Mouse (Mus musculus): ENCODE measurements at regions not wholly inside any gene's neighbourhood (a gene's known extent, or its start where the extent isn't known, plus 50 kb on each side); places are given as distances from the start of the nearest gene placed in this dataset.
A peak's percentile ranks its signal among the peaks of the same experiment; 100 is the strongest.

DNA sequence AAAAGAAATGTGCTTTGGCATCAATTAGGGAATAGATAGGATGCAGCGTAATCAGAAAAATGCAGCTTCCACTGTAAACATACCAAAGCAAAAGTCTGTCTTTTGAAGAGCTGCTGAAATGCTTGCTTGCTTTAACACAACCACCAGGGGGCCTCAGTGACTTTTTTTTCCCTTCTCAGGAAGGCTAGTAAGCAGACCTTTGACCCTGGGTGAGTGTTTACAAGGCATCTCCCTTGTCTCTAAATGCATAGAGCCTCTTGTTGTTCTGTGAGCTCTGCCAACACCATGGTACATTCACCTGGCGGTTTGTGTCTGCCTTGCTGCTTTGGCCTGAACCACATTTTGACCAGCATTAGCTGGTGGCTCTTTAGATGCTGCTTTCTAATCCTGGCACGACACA, 191.9 kb upstream of the C9orf72 start:
- DNase-seq = peak in 1 of 2 experiments; percentile 15
- TF ChIP-seq POLR2A (IDR thresholded peaks at IDR 0.05; ENCODE audit: borderline replicate concordance, insufficient read depth, low read length) (no peak), CTCF (IDR thresholded peaks at IDR 0.05; ENCODE audit: borderline replicate concordance, insufficient read depth, low read depth, low read length) (peak; percentile 11; the same call in 1 of the 2 replicates)
- WGBS = 63% methylated on average over 3 of the region's 3 CpGs
- Histone ChIP-seq H3K27ac (ENCODE audit: insufficient read depth, low read length) (no peak overlapping the region), H3K4me1 (ENCODE audit: control insufficient read depth, insufficient read depth, low read length) (no peaks in the 10 kb centered on the region), H3K27me3 (ENCODE audit: control insufficient read depth, insufficient read depth, low read length) (no peaks in the 10 kb centered on the region), H3K4me3 (replicated peaks; ENCODE audit: insufficient read depth, low read depth, low read length) (no peak overlapping the region)

DNA sequence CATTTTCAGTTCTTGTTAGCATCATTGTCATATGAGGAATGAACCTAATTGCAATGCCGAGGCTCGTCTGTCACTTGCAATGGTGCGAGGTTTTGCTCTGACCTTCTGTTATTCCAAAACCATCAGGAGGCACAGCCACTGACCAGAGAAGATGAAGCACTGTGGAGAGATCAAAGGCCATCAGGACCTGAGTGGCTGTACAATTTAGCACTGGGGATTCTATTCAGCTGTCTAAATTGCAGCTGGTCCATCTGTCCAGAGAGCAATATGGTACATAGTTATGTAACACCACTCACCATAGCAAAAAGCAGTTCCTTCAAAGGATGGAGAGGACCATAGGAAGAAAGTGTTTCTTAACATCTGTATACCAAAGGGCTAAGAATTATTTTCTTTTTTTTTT, 187.5 kb upstream of the C9orf72 start:
- no peak overlapping the region for H3K27ac ChIP-seq (ENCODE audit: insufficient read depth, low read length)
- DNase-seq = no peak
- no peaks in the 10 kb centered on the region for H3K4me1 ChIP-seq (ENCODE audit: control insufficient read depth, insufficient read depth, low read length)
- H3K4me3 ChIP-seq (replicated peaks; ENCODE audit: insufficient read depth, low read depth, low read length) = no peak overlapping the region
- no peaks in the 10 kb centered on the region for H3K27me3 ChIP-seq (ENCODE audit: control insufficient read depth, insufficient read depth, low read length)
- WGBS = 34% methylated on average over 3 of the region's 3 CpGs
- TF ChIP-seq POLR2A (IDR thresholded peaks at IDR 0.05; ENCODE audit: borderline replicate concordance, insufficient read depth, low read length) (no peak), CTCF (IDR thresholded peaks at IDR 0.05; ENCODE audit: borderline replicate concordance, insufficient read depth, low read depth, low read length) (no peak)

DNA sequence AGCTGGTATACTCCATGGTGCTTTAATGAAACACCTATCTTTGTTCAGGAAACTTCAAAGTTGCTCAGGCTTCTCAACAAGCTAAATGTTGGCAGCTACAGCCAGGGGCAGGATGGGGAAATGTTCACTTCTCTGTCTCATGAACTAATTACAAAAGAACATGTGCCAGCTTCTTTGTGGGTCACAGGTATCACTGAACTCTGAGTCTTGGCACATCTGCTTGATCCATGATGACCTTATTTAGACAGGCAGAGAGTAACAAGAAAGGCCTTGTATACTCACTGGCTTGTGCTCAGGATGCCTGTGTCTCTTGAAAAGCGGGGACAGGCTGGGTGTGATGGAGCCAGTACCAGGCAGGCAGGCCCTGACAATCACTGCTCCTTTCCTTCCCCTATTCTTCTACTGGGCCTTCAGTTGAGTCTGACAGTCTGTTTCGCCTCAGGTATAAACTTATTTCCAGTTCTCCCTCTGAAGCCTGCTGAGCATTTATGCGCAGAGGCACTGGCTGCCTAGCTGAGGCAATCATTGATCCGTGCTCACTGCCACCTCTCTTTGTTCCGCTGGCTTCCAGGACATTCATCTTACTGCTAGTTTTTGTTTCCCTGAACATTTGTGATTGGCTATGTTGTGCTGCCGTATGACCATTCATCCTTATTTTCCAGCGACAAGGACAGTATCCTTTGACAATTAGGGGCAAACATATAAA, 179.5 kb upstream of the C9orf72 start:
- Histone ChIP-seq H3K4me3 (replicated peaks; ENCODE audit: insufficient read depth, low read depth, low read length) (no peak overlapping the region), H3K27ac (ENCODE audit: insufficient read depth, low read length) (no peak overlapping the region), H3K4me1 (ENCODE audit: control insufficient read depth, insufficient read depth, low read length) (no peaks in the 10 kb centered on the region; the same call in 1 of the 2 replicates), H3K27me3 (ENCODE audit: control insufficient read depth, insufficient read depth, low read length) (no peaks in the 10 kb centered on the region)
- WGBS = 71% methylated on average over 7 of the region's 7 CpGs
- no peak for DNase-seq
- no peak for TF ChIP-seq CTCF (IDR thresholded peaks at IDR 0.05; ENCODE audit: borderline replicate concordance, insufficient read depth, low read depth, low read length)
- no peak for TF ChIP-seq POLR2A (IDR thresholded peaks at IDR 0.05; ENCODE audit: borderline replicate concordance, insufficient read depth, low read length)

DNA sequence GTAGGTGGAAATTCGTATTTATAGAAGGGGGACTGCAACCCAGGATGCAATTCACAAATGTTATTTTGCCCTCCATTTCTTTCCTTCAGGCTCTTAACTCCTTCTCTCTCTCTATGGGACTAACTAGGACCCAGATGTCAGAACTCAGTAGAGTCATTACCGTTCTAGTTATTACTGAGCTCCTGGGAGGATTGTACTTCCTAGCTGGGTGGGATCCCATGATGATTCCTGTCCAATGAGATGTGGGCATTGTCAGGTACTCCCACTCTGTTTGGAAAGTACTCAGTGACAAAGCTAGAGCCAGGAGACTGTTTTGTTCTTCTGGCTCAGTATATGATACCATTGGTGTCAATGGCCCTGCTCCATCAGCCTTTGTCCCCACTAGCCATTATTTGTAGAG, 178.1 kb upstream of the C9orf72 start:
- no peak for DNase-seq
- no peak for TF ChIP-seq POLR2A (IDR thresholded peaks at IDR 0.05; ENCODE audit: borderline replicate concordance, insufficient read depth, low read length)
- TF ChIP-seq CTCF (IDR thresholded peaks at IDR 0.05; ENCODE audit: borderline replicate concordance, insufficient read depth, low read depth, low read length) = no peak
- WGBS = 90% methylated on average over 2 of the region's 2 CpGs
- no peaks in the 10 kb centered on the region; the same call in 1 of the 2 replicates for H3K4me1 ChIP-seq (ENCODE audit: control insufficient read depth, insufficient read depth, low read length)
- H3K27me3 ChIP-seq (ENCODE audit: control insufficient read depth, insufficient read depth, low read length) = no peaks in the 10 kb centered on the region
- H3K4me3 ChIP-seq (replicated peaks; ENCODE audit: insufficient read depth, low read depth, low read length) = no peak overlapping the region
- no peak overlapping the region for H3K27ac ChIP-seq (ENCODE audit: insufficient read depth, low read length)

DNA sequence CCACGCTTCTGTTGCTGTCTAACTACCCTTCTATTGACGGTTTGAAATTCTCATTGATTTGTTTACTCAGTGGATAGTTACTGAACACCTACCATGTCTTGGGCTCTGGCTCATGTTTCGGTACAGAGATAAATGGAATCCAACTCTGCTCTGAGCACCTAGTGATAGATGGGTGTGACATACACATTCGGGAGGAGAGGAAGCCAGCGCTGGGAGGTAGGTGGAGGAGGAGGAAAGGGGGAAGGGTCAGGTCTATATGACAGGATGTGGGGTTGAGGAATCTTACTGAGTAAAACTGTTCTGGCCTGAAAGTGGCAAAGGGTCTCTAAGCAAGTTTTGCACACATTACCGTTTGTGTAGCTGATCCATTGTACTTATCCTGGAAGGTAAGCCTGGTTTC, 177.6 kb upstream of the C9orf72 start:
- no peak for DNase-seq
- no peak overlapping the region for H3K27ac ChIP-seq (ENCODE audit: insufficient read depth, low read length)
- 93% methylated on average over 6 of the region's 6 CpGs for WGBS
- no peaks in the 10 kb centered on the region; the same call in 1 of the 2 replicates for H3K4me1 ChIP-seq (ENCODE audit: control insufficient read depth, insufficient read depth, low read length)
- TF ChIP-seq CTCF (IDR thresholded peaks at IDR 0.05; ENCODE audit: borderline replicate concordance, insufficient read depth, low read depth, low read length) = no peak
- no peak for TF ChIP-seq POLR2A (IDR thresholded peaks at IDR 0.05; ENCODE audit: borderline replicate concordance, insufficient read depth, low read length)
- H3K27me3 ChIP-seq (ENCODE audit: control insufficient read depth, insufficient read depth, low read length) = no peaks in the 10 kb centered on the region
- no peak overlapping the region for H3K4me3 ChIP-seq (replicated peaks; ENCODE audit: insufficient read depth, low read depth, low read length)

DNA sequence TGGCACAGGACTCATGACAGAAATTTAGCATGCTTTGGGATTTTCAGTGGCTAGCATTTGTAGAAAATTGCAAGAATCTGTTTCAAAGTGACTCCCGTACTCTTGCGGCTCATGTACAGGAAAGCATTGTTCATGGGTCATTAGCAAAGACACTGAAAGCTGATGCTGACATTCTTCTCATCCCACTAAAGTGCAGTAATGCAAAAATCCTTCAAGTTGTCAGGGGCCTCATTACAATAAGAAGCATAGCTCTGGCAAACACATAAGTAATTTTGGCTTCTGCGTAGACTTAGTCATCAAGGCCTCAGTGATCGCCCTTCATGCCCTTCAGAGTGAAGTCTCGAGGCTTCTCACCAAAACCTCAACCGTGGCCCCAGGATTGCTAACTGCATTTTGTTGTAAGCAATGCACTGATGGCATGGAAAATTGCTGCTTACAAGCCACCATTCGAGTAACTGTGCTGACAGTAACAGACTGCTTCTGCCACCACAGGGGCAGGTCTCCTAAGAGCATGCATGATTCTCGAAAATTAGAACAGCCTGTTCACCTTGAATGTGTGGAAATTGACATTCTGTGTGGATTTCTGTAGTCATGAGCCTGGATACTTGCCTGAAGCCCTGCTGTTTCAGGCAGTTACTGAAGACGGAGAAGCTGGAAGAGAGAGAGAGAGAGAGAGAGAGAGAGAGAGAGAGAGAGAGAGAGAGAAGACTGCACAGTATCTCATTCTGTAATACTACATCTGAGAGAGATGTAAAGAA, 176.6 kb upstream of the C9orf72 start:
- no peak overlapping the region for H3K27ac ChIP-seq (ENCODE audit: insufficient read depth, low read length)
- DNase-seq = no peak
- WGBS = 54% methylated on average over 9 of the region's 9 CpGs
- TF ChIP-seq POLR2A (IDR thresholded peaks at IDR 0.05; ENCODE audit: borderline replicate concordance, insufficient read depth, low read length) = no peak
- TF ChIP-seq CTCF (IDR thresholded peaks at IDR 0.05; ENCODE audit: borderline replicate concordance, insufficient read depth, low read depth, low read length) = no peak
- H3K27me3 ChIP-seq (ENCODE audit: control insufficient read depth, insufficient read depth, low read length) = no peaks in the 10 kb centered on the region
- peaks cover 3% of the 10 kb centered on the region; the same call in 1 of the 2 replicates for H3K4me1 ChIP-seq (ENCODE audit: control insufficient read depth, insufficient read depth, low read length)
- H3K4me3 ChIP-seq (replicated peaks; ENCODE audit: insufficient read depth, low read depth, low read length) = no peak overlapping the region

DNA sequence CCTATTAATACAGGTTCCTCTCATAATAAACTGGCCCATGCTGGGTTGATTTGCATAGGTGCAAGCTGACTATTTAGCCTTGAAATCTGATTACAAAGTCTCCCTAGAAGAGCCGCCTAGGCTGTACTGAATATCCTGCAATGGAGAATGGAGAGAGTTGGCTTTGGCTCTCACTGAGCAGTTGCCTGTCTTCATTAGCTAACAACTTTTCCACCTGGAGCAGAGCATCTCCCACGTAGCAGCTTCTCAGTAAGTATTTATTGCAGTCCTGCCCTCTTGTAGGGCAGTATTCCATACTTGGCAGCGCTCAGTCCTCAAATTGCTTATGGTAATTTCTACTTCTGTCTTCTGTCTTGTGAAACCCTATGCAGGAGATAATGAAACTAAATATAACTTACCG, 175.8 kb upstream of the C9orf72 start:
- Histone ChIP-seq H3K27me3 (ENCODE audit: control insufficient read depth, insufficient read depth, low read length) (no peaks in the 10 kb centered on the region), H3K4me3 (replicated peaks; ENCODE audit: insufficient read depth, low read depth, low read length) (no peak overlapping the region), H3K27ac (ENCODE audit: insufficient read depth, low read length) (no peak overlapping the region), H3K4me1 (ENCODE audit: control insufficient read depth, insufficient read depth, low read length) (peaks cover 3% of the 10 kb centered on the region; the same call in 1 of the 2 replicates)
- 82% methylated on average over 4 of the region's 4 CpGs for WGBS
- DNase-seq = no peak
- TF ChIP-seq POLR2A (IDR thresholded peaks at IDR 0.05; ENCODE audit: borderline replicate concordance, insufficient read depth, low read length) (no peak), CTCF (IDR thresholded peaks at IDR 0.05; ENCODE audit: borderline replicate concordance, insufficient read depth, low read depth, low read length) (no peak)

DNA sequence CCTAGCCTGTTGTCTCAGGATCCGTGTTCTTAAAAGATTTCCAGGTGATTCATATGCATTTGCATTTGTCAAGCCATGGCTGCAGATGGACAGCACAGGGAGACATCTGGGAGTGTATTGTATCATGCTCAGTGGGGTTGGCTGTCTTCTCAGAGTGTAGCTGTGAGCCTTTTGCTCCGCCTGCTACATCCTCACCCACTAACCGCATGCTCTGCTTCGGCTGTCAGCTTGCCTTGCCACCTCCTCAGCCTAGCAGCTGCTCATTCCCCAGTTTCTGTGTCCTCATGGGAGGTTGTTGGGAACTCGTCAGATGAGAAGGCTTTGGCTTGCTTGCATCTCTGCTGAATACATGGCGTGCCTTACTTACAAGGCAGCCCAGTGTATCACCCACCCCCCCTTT, 174.5 kb upstream of the C9orf72 start:
- Histone ChIP-seq H3K4me1 (ENCODE audit: control insufficient read depth, insufficient read depth, low read length) (peaks cover 3% of the 10 kb centered on the region; the same call in 1 of the 2 replicates), H3K27ac (ENCODE audit: insufficient read depth, low read length) (no peak overlapping the region), H3K4me3 (replicated peaks; ENCODE audit: insufficient read depth, low read depth, low read length) (no peak overlapping the region), H3K27me3 (ENCODE audit: control insufficient read depth, insufficient read depth, low read length) (no peaks in the 10 kb centered on the region)
- 42% methylated on average over 6 of the region's 6 CpGs for WGBS
- DNase-seq = no peak
- no peak for TF ChIP-seq CTCF (IDR thresholded peaks at IDR 0.05; ENCODE audit: borderline replicate concordance, insufficient read depth, low read depth, low read length)
- no peak for TF ChIP-seq POLR2A (IDR thresholded peaks at IDR 0.05; ENCODE audit: borderline replicate concordance, insufficient read depth, low read length)
